Mouse (Mus musculus) ovary, postnatal 10 days (tissue): ENCODE results near the gene Trim5.
A peak's percentile ranks its signal among the peaks of the same experiment; 100 is the strongest.
"Not testable (repeated sequence)": the region's sequence is repeated elsewhere in the genome, so short reads cannot be mapped to it uniquely, and the experiment has no call there.

Source experiments
- DNase-seq: peaks from one replicate; pipeline ENCODE4 v3.0.0; 2022; ENCODE audit warnings: low spot score

Trim5 gene

GRCm38 (mm10) chr7:104287576-104288443 lies at the start of gene Trim5:
Trim5 (minus strand) TSS chr7:104288094.
- DNase-seq = not testable (repeated sequence)

GRCm38 (mm10) chr7:104335547-104335946 lies 47.7 kb upstream of the Trim5 start:
- DNase-seq = not testable (repeated sequence)

GRCm38 (mm10) chr7:104329171-104329570 lies 41.3 kb upstream of the Trim5 start, which contains the start of gene Trim34b:
Trim34b (plus strand) TSS chr7:104329471.
- DNase-seq = not testable (repeated sequence)

GRCm38 (mm10) chr7:104322028-104322427 lies 34.1 kb upstream of the Trim5 start:
- DNase-seq = no peak

- not testable (repeated sequence) for DNase-seq
Measured at GRCm38 (mm10) chr7:104315369-104316080, 27.6 kb upstream of the Trim5 start, which contains the start of gene Trim12a. Trim12a (minus strand) TSS chr7:104315466.

- DNase-seq = no peak
Measured at GRCm38 (mm10) chr7:104314796-104315353, 27.0 kb upstream of the Trim5 start.

GRCm38 (mm10) chr7:104291638-104292400 lies 3.9 kb upstream of the Trim5 start:
- DNase-seq = no peak

GRCm38 (mm10) chr7:104290641-104291040 lies 2.7 kb upstream of the Trim5 start:
- no peak for DNase-seq

- not testable (repeated sequence) for DNase-seq
Measured at GRCm38 (mm10) chr7:104279361-104279760, 8.5 kb downstream of the Trim5 start.

GRCm38 (mm10) chr7:104265335-104265734 lies 22.6 kb downstream of the Trim5 start:
- not testable (repeated sequence) for DNase-seq

- not testable (repeated sequence) for DNase-seq
Measured at GRCm38 (mm10) chr7:104260380-104260779, 27.5 kb downstream of the Trim5 start.

GRCm38 (mm10) chr7:104244287-104245181 lies 43.4 kb downstream of the Trim5 start, which contains the start of gene Trim34a:
Trim34a (plus strand) TSS chr7:104244457.
- DNase-seq = peak; percentile 29

- DNase-seq = no peak
Measured at GRCm38 (mm10) chr7:104243616-104244015, 44.3 kb downstream of the Trim5 start.

- no peak for DNase-seq
Measured at GRCm38 (mm10) chr7:104240857-104241256, 47.0 kb downstream of the Trim5 start.

- no peak for DNase-seq
Measured at GRCm38 (mm10) chr7:104231203-104231602, 56.7 kb downstream of the Trim5 start.

GRCm38 (mm10) chr7:104218701-104219569 lies 69.0 kb downstream of the Trim5 start, which contains the start of gene Trim6:
Trim6 (plus strand) TSS chr7:104218793.
- peak; percentile 44 for DNase-seq

- DNase-seq = no peak
Measured at GRCm38 (mm10) chr7:104217881-104218280, 70.0 kb downstream of the Trim5 start.

GRCm38 (mm10) chr7:104216011-104216535 lies 71.8 kb downstream of the Trim5 start:
- no peak for DNase-seq
